Mouse (Mus musculus) cerebellum, adult 11 months (tissue): Measurements from ENCODE around the gene March1.
"Not testable (repeated sequence)": the region's sequence is repeated elsewhere in the genome, so short reads cannot be mapped to it uniquely, and the experiment has no call there.

Experiments used
- DNase-seq: peaks from one replicate; pipeline ENCODE4 v3.0.0; 2022

March1 gene

DNA sequence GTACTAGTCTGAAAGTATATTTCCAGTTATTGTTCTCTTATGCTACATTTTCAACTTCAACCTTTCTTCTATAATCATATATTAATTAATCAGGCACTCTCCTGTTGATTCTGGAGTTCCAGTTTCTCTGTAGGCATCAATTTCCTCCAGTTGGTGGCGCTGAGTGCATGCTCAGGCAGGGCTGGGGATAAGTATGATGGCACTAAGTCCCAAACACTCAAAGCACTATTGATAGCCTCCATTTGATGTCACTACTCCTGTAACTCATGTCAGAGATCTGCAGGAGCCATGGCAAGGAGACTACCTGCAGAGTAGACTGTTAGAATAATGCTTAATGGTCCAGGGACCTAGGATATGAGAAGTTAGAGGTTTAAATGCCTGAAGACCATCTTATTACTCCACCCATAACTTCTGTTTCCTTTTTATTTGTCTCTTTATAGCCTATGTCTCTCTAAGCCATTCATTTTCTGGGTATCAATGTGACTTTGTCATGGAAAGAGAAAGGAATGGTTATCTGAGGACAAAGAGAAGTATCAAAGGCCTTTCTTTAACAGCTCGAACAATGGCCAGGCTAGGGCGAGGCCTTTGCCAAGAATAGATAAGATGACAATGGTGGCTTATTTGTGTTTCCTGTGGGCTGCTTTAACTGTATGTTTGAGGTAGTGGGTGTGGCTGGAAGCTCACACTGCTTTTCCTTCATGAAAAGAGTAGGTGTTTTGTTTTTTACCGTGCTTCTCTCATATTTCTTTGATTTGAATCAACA is 705.5 kb downstream of the March1 start:
- DNase-seq, result peak; percentile 2

DNA sequence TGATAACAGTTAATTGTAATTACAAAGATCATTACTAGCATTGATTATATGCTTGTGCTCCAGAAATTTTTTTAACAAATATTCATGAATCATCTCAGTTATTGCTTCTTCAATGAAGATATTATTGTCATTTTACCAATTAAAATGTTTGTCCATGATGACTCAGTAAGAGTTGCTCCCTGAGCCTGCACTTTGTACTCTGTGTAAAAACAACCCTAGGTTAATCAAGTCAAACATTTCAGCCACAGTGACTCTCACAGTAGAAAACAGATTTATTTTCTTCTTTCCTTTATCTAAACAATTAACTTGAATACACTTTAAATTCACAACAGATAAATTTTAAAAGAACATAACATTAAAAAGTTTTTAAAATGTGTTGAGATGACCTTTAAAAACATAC is 708.7 kb downstream of the March1 start:
- no peak for DNase-seq

DNA sequence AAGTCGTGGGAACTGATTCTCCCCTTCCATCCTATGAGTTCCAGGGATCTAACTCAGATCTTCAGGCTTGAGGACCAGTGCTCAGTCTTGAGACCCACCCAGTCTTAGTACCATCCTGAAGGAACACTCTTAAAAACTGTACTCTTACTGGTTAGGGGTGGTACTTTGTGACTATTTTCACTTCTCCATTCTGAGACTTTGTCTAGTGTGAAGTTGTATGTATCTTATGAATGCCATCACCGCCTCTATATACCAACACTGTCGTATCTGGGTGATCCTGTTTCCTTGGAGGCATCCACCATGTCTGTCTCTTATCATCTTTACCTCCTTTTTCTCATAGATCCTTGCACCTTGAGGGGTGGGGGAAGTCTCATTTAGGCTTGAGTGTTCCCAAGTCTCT is 714.5 kb downstream of the March1 start:
- no peak for DNase-seq

DNA sequence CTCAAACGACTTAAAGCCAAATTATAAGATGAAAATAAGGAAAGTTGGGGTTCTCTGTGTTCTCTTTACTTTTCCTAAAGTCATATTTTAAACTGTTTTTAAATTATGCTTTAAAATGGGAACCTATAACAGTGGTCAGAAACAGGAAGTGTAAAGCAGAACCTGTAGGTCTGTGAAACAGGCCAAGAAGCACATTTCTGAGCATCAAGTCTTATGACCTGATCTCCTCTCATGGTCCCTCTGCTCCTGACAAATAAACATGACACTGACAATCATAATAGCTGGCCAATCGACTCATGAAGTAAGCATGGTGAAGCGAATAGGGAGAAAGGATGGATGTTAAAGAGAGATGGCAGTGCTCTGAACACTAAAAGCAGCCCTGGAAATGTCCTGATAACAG is 716.6 kb downstream of the March1 start:
- no peak for DNase-seq

DNA sequence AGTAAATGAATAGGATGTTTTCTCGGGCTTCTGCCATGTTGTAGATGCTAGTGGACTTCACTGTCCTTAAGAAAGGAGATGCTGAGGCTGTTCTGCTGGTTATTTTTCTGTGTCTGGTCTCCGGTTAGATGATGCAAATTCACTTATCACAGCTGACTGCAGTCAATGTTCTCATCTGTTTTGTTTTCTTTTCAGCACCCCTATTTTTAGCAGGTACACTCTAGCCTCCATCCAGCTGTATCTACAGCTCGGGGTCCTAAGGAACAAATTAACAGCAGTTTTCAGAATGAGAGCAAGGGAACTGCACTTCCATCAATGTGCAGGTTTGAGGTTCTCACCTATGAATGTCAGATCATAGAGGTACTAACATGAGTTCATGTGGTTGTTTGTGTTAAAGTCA is 721.9 kb downstream of the March1 start:
- no peak for DNase-seq

DNA sequence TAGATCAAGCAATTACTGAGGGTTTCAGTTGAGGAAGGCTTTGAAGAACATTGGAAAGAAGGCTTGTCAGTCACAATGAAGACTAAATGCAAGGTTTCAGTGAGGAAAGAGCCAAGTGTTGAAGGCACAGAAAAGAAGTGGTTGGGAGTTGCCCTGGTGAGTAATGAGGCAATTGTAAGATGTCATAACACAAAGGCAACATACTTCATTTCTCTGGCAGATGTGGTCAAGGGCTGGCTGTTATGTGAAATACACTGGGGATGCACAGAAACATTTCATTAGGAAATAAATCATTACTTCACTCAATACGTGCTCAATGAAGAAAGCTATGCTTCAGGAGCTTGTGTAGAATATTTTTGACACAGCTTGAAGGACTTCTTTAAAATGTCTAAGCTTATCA is 725.2 kb downstream of the March1 start:
- no peak for DNase-seq

DNA sequence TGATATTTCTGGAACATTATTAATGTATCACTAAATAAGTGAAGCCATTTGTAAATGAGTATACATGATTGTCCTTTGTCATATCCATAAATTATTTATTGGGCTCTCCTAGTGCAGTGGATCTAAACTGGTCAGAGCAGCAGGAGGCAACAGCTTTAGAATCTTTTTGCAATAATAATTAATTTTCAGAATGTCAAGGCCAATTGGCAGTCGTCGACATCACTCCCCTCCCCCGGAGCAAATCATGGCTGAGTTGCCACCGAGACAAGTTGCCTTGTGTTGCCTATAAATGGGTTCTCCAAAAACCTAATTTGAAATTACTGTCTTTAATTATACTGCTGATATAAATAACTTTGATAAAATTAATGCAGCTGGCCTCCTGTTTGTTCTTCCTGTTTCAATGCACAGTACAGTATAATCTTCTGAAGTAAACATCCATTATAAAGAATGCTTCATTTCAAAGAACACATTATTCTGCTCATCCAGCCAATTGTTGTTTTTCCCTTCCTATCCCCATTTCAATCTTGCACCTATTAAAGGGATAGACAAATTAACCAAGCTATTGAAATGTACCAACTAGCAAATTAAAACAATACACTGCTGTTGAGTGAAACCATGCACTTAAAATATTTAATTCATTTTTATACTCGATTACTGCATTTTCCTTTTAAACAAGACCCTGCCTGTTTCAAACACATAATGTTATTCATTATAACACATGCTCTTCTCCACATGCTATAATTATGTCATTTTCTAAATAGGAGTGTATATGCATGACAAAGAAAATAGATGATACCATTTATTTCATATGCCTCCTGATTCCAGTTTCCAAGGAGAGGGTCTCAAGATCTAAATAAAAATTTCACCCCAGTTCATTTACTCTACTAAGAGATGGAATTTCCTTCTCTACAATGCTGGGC is 745.4 kb downstream of the March1 start:
- no peak for DNase-seq

DNA sequence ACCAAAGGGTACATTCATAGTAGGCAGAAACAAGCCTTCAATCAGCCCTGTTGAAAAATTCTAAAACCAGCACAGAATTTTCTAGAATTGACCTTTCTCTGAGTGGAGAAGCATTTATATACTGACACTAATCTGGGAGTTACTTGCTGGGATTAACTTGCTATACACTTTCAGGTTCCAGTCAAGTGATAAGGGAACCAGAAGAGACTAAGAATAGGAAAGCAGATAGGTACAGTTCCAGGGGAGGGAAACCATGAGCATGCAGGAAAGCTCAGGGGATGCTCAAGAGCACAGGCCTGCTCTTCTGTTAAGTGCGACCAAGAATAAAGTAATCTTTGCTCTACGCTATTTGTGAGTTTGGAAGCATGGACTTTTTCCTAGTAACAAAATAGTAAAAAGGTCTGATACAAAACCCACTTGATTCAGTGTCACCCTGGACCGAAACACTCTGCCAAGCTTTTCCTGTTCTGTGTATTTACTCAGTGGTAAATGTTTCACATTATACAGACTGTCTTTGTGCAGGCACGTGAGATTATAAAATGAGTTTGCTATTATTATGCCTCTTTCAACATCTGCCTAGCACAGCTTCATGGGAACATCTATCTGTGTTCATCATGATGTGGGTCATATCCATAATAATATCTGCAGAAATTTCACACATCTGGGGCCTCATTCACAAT is 766.1 kb downstream of the March1 start:
- no peak for DNase-seq

DNA sequence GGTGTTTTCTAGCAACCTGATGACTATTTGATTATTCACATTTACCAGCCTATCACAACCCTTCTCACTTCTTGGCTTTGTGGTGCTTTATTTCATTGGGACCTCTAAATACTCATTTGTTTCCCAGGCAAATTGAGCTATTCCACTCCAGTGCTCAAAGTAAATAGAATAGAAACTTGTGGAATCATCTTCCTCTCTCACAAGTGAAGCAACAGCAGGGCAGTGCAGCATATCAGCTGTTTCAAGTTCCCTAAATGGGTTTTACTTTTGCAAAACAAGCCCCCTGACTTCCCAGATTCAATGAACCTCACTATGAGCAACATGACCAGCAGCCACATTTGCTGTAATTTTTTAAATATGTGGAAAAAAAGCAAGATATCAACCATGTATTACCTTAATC is 768.3 kb downstream of the March1 start:
- DNase-seq, result no peak

DNA sequence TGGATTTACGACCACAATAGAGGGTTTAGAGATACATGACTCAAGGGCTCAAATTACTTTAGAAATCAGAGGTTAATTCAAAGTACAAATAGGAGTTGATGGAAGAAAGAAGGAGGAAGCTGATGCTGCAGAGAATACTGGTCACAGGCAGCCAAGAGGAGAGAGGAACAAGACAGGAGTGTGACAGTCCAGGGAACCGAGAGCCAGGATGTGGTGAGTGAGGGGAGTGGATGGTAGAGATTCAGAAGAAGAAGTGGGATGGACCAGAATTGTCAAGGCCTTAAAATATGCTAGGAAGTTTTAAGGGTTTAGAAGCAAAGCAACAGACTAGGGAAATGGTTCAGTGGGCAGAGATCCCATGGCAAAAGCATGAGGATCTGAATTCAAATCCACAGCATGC is 771.0 kb downstream of the March1 start:
- DNase-seq, result no peak

DNA sequence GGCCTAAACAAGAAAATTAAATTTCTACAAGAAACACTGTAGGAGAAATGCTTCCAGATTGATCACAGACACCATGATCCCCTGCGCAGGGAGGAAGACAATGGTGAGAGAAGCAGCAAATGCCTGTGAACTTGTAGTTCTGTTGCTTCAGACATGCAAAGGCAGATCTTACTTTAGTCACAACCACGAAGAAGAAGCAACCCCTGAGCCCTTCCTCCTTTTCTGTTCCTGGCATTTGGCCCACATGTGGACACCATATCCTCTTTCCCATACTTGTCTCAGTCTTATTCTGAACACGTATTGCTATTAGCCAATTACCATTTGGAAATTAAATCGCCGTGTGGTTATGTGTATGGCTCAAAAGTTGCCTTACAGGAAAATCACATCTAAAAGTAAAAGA is 773.9 kb downstream of the March1 start:
- DNase-seq, result no peak

DNA sequence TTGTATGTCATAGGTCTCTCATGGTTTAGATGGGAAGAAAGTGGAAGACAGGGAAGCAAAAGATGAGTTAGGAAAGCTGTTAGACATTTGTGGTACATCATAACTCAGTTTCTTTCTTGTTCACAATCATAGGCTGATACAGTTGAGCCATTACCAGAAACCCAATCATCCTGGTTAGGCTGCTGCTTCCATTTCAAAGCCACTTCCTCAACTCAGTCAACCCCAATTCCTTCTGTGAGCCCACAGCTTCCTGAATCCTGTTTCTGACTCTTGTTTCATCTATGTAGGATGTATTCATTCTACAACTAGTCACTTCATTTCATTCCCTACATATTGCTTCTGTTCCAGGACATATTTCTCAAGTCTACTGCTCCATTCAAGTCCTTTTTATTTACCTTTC is 775.2 kb downstream of the March1 start:
- no peak for DNase-seq

DNA sequence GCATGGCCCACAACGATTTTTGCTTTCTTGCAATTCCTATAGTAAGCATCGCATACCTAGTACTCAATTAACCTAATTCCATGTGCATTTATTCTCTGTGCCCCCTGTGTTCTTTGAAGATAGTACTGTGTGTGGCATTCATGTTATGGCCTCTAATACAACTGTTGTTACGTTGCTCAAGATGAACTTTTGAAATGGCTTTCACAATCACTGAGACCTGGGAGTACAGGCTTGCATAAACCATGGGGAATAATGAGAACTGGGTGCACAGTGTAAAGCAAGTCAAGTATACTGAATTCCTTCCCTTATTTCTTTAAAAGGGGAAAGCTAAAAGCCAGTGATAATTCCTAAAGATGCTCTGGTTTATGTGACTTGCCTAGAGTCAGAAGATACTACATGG is 776.4 kb downstream of the March1 start:
- DNase-seq, result no peak

DNA sequence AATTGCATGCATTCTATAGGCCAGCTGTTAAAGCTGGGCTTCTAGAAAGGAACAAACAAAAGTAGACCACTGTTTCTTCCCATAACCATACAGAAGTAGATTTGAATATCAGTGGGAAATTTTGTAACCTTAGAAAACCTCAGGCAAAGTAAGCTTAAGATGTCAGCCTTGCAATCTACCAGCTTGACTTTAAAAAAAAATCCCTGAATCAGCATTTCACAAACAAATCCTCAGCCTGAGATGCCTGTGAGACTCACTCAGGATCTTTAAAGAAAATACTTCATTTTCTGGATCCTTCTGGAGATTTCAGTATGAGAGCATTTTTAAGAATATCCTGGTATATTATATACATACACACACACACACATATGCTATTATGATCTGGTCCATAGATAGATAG is 780.1 kb downstream of the March1 start:
- no peak for DNase-seq

DNA sequence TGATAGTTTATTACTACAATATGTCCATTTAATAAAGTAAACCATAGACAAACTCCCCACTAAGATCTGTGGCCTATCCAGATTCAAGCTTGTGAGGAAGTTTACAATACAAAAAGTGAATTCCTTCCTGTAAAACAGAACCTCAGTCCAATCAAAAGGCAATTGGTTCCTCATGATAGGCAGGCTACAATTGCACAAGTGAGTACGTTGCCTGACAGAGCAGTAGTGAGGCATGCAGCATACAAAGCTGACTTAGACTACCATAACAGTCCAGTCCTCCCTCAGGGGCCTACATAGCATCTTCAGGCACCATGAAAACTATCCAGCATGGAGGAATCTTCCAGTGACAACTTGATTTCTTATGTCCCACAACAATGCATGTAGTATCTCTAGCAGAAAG is 782.4 kb downstream of the March1 start:
- no peak for DNase-seq

DNA sequence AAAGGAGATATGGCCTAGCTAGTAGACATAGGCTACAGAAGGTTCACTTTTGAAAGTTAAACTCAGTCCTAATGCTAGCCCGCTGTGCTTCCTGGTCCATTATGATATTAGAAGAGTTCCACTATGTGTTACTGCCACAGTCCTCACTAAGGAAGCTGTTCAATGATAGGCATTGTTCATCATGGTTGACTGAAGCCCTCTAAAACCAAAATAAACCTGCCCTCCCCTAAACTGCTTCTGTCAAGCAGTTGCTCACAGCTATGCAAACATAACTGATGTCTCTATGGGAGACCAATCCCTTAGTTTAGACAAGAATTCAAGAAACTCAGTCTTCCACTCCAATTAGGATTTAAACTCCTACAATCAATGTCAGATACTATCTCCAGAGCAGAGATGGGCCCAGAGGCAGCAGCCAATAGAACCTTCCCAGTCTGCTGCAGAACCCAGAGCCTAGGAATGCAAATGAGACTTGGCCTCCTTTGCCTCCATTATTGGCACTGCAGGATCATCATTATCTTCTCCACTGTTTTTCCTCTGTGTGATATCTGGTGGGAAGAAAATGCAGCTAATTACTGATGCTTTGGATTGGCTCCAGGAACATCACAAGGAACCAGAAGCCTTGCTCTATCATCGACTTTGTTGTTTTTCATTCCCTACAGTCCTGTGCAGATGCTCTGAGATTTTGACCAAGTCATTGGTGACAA is 787.2 kb downstream of the March1 start:
- no peak for DNase-seq

DNA sequence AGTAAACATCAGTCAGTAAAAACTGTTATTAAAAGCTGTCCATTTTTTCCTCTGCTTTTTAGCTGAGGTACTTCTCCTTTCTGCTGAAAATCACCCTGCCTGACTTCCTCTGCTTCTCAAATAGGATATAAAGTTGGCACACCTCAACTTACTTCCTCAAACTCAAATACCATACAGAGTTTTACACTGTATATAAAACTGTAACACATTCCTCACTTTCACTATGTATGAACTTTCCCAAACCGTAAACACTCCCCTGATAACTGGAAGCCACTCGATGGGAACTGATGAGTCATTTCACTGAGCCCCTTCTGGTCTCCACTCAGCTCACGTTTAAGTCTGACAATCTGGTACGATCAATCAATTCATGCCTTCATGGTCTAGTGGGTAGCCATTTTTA is 788.1 kb downstream of the March1 start:
- not testable (repeated sequence) for DNase-seq

DNA sequence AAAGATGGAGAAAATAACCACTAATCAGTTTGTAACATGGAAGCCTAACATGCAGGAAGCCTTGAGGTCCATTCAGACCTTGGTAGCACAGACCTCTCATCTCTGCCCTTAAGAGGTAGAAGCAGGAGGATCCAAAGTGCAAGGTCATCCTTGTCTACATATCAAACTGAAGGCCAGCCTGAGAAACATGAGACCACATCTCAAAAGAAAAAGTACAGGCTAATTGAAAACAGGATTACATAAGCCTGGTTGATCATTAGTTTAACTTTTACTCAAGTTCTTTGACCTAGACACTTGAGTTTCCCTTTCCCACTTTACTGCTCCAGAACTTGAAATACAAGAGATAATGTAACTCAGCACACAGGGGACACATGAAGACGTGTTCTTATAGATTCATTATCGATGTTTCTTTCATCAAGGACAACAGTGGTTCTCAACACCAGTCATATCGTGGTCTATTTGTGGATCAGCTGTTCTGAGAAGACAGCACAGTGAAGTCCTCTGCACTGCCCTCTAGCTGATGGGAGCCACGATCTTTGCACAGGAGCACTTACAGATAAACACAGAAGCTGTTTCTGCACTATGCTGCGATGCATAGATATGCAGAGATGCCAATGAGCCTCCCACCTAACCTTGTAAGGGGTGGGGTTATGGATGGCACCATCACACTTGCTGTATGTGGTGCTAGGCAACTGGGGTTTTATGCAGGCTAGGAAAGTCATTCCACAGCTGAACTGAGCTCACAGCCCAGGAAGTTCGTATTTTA is 789.1 kb downstream of the March1 start:
- DNase-seq, result no peak

DNA sequence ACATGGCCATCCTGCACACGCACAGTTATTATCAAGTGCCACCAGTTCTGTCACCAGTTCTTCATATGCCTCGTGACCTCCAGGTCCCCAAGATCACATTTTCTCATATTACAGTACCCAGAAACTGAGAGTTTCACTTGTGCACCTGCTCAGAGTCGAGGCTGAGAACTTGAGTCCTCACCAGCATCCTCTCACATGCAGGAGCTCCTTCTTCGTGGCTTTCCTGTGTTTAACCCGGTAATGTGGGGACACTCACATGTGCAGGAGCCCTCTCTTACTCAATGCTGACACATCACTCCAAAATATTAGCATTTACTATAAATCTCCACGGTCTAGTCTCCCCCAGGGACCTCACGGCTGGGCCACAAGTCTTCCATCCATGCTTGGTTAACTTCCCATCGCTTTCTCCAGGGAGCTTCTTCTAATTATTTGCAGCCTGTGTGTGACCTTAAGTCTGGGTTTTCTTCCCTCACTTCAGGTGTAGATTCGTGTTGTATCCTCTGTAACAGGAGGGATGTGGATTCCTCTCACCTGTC is 792.4 kb downstream of the March1 start:
- DNase-seq, result no peak

DNA sequence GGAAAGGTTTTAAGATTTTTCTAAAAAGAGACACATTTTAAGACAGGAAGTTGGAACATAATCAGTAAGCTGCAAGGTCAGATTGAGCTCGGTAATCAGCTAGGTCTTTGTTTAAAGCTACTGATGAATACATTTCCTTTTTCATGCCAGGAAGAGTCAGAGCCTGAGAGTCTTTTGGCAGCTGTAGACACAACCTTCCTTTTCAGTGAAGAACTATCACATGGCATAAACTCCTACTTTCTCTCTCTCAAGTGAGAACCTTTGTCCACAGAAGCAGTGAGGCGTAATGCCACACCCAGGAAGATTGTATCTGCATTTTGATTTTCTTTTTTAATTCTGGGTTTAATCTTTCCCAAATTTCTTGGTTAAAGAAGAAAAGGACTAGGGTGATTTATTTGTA is 795.4 kb downstream of the March1 start:
- no peak for DNase-seq

DNA sequence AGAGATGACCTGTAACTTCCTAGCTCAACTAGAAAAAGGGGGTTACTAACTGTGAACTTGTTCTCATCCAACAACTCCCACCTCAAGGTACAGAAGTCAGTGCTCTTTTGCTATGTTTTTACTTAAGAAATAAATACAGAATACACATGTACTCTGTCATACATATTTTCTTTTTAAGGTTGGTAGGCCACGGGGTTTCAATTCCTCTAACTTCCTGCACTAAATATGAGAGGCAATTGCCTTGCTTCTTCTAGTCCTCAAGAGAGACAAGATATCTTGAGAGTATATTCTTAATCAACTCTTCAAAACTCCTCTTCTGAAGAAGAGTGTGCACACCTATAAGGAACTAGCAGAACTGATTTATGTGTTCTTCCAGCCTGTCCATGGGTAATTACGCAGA is 797.5 kb downstream of the March1 start:
- no peak for DNase-seq

DNA sequence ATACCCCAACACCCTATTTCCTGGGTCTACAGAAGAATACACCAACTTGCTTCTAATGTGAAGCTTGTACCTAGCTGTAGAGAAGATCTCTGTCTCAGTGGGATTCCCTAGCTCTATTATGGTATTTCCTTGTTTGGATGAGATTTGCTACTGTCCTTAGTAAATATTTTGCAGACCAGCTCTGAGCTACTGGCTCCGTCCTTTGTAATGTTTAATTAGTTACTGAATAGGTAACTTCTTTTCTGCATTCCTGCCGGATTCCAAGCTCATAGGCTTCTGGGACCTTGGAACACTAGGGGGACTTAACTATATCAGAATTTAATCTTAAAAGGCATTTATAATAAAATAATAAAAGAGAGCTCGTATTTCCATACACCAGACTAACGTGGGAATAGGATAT is 799.9 kb downstream of the March1 start:
- not testable (repeated sequence) for DNase-seq
